Mouse (Mus musculus) activated CD4-positive, CD25-positive, alpha-beta regulatory T cell (primary cell): ENCODE results near the gene H60c. TPM values are rescaled to one million over a fixed set of nuclear protein-coding genes. Genes with fewer than 3 reads are reported as not detected.

ENCODE experiments used
- polyA plus RNA-seq, 2 experiments: library from polyadenylated mRNA; unstranded; fragments of 100-300 nt; shearing (Covaris generic); gene quantifications; one replicate each; pipeline ENCODE4 v1.2.1; 2017

The H60c gene
- under 1 TPM in 1 of 2 experiments, not detected in 1; 0.26 TPM for polyA plus RNA-seq

DNA sequence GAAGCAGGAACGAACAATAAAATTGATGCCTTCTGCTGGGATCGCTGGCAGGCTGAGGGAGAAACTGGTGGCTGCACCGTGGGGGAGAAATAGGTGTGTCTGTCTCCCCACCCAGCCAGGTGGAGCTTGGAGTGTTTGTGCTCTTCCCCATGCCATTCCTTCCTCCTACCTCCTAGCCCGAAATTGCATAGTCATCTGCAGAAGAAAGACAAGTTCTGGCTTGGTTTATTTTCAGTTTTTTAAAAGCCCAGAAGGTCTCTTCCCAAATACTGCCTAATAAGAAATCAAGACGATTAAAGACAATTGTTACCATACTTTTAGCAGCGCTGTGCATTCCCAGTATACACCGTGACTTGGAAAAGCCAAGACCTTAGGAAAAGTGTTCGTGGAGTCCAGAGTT, at the start of gene H60c:
Gene H60c, minus strand, starts transcription at position 101 of the 400 bp plus-strand sequence.

Other genes with a start within 250 kb of the H60c start
- under 1 TPM; 0.08 to 0.10 TPM for gene Ppp1r14c, start 98.3 kb upstream of the H60c start, polyA plus RNA-seq